Mouse (Mus musculus): ENCODE measurements at regions not wholly inside any gene's neighbourhood (a gene's known extent, or its start where the extent isn't known, plus 50 kb on each side); places are given as distances from the start of the nearest gene placed in this dataset.

- DNase-seq: no peak
Measured at GRCm38 (mm10) chr15:72101730-72102129, 1732.6 kb upstream of the Gm6569 start.

GRCm38 (mm10) chr15:72105830-72106413 lies 1728.4 kb upstream of the Gm6569 start:
- no peak for DNase-seq

GRCm38 (mm10) chr15:72110520-72110919 lies 1723.8 kb upstream of the Gm6569 start:
- no peak for DNase-seq

GRCm38 (mm10) chr15:72116772-72117171 lies 1717.6 kb upstream of the Gm6569 start:
- no peak for DNase-seq

GRCm38 (mm10) chr15:72134226-72134625 lies 1700.1 kb upstream of the Gm6569 start:
- DNase-seq: no peak

GRCm38 (mm10) chr15:72135992-72136617 lies 1698.3 kb upstream of the Gm6569 start:
- DNase-seq: no peak

GRCm38 (mm10) chr15:72140122-72140521 lies 1694.2 kb upstream of the Gm6569 start:
- DNase-seq: no peak

- no peak for DNase-seq
Measured at GRCm38 (mm10) chr15:72150581-72150980, 1683.8 kb upstream of the Gm6569 start.

GRCm38 (mm10) chr15:72158505-72158904 lies 1675.9 kb upstream of the Gm6569 start:
- no peak for DNase-seq

GRCm38 (mm10) chr15:72200861-72201260 lies 1633.5 kb upstream of the Gm6569 start:
- DNase-seq: no peak

- DNase-seq: no peak
Measured at GRCm38 (mm10) chr15:72201791-72202190, 1632.6 kb upstream of the Gm6569 start.

- no peak for DNase-seq
Measured at GRCm38 (mm10) chr15:72205240-72205799, 1629.0 kb upstream of the Gm6569 start.

- peak; percentile 83 to 84 for DNase-seq
Measured at GRCm38 (mm10) chr15:72205950-72206349, 1628.4 kb upstream of the Gm6569 start.

GRCm38 (mm10) chr15:72207589-72207988 lies 1626.8 kb upstream of the Gm6569 start:
- DNase-seq: no peak

GRCm38 (mm10) chr15:72208076-72208475 lies 1626.3 kb upstream of the Gm6569 start:
- DNase-seq: peak in 1 of 2 experiments; percentile 3

GRCm38 (mm10) chr15:72208973-72209372 lies 1625.4 kb upstream of the Gm6569 start:
- DNase-seq: peak in 1 of 2 experiments; percentile 6

- DNase-seq: no peak
Measured at GRCm38 (mm10) chr15:72217731-72218130, 1616.6 kb upstream of the Gm6569 start.

GRCm38 (mm10) chr15:72219985-72220384 lies 1614.4 kb upstream of the Gm6569 start:
- DNase-seq: no peak

- DNase-seq: no peak
Measured at GRCm38 (mm10) chr15:72220786-72221185, 1613.6 kb upstream of the Gm6569 start.

- no peak for DNase-seq
Measured at GRCm38 (mm10) chr15:72232355-72232754, 1602.0 kb upstream of the Gm6569 start.

GRCm38 (mm10) chr15:72264619-72265018 lies 1569.7 kb upstream of the Gm6569 start:
- DNase-seq: no peak

GRCm38 (mm10) chr15:72283846-72284245 lies 1550.5 kb upstream of the Gm6569 start:
- DNase-seq: no peak

- no peak for DNase-seq
Measured at GRCm38 (mm10) chr15:72296648-72297047, 1537.7 kb upstream of the Gm6569 start.

- DNase-seq: no peak
Measured at GRCm38 (mm10) chr15:72312417-72312816, 1521.9 kb upstream of the Gm6569 start.
